Mouse (Mus musculus) embryonic facial prominence, embryonic 15.5 days (tissue): ENCODE data around the gene Ccdc62. TPM values are rescaled to one million over a fixed set of nuclear protein-coding genes. Genes with fewer than 3 reads are reported as not detected.

Source experiments
- ATAC-seq: fragments of 200-750 bp; cut with Nextera tagmentation; 2 replicates; pipeline ENCODE4 v1.8.0; 2017; ENCODE audit warnings: low read depth, moderate TSS enrichment; ENCODE audit not compliant: insufficient number of reproducible peaks, low FRiP score, low TSS enrichment
- H3K27ac ChIP-seq: fragments of 300-500 bp; sonication (generic); replicated peaks from 2 replicates; pipeline ENCODE4 v1.5.1; 2015; ENCODE audit warnings: mild to moderate bottlenecking, inconsistent platforms
- H3K27me3 ChIP-seq: fragments of 300-500 bp; sonication (generic); 2 replicates; pipeline ENCODE4 v1.6.1; 2015; ENCODE audit warnings: inconsistent platforms
- H3K36me3 ChIP-seq: fragments of 300-500 bp; sonication (generic); 2 replicates; pipeline ENCODE4 v1.6.1; 2015; ENCODE audit warnings: mild to moderate bottlenecking, inconsistent platforms
- H3K4me1 ChIP-seq: fragments of 300-500 bp; sonication (generic); 2 replicates; pipeline ENCODE4 v1.6.1; 2015; ENCODE audit warnings: inconsistent platforms
- H3K4me2 ChIP-seq: fragments of 300-500 bp; sonication (generic); replicated peaks from 2 replicates; pipeline ENCODE4 v1.6.1; 2015; ENCODE audit warnings: mild to moderate bottlenecking, inconsistent platforms
- H3K4me3 ChIP-seq: fragments of 300-500 bp; sonication (generic); replicated peaks from 2 replicates; pipeline ENCODE4 v1.5.1; 2015; ENCODE audit warnings: mild to moderate bottlenecking, inconsistent platforms
- H3K9ac ChIP-seq: fragments of 300-500 bp; sonication (generic); 2 replicates; pipeline ENCODE4 v1.6.1; 2015; ENCODE audit warnings: inconsistent platforms
- H3K9me3 ChIP-seq: fragments of 300-500 bp; sonication (generic); replicated peaks from 2 replicates; pipeline ENCODE4 v1.6.1; 2016; ENCODE audit warnings: inconsistent platforms
- WGBS: fragments of 180-500 bp; shearing (Covaris S2); methylation state at CpG from one replicate; pipeline ENCODE4 v1.1.7; 2015; 5-methylcytosine and 5-hydroxymethylcytosine counted together
- polyA plus RNA-seq: library from polyadenylated mRNA; unstranded; fragments of >200 nt; fragmentation: Nextera tagmentation; extraction: Ambion mirVana; gene quantifications from 2 replicates; pipeline ENCODE4 v1.2.1, GENCODE M21; 2015

Ccdc62 gene
- 5.4 and 7.5 TPM in 2 replicates for polyA plus RNA-seq

DNA sequence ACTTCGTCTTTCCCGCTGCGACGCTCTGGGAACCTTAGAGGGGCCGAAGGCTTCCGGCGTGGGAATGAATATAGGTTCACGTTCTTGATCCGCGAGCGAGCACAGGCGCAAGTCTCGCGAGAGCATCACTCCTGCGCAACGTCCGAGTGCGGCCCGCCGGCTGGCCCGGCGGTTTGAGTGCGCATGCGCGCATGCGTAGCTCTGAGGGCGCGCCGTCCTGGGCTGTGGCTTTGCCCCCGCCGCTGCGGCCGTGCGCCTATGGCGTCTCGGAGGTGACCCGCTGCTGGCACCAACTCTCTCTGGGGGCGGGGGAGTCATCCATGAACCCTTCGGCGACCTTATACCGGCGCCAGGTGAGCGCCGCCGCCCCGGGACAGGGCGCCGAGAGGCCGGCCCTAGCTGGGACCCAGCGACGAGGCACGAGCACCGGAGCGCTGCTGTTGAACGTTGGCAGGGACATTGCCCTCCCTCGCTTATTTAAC, at the start of gene Ccdc62:
TSS of gene Ccdc62 (plus strand) at position 172 of the 482 bp plus-strand sequence.
- peaks cover 10% of the 10 kb centered on the region; the same call in 1 of the 2 replicates for H3K4me1 ChIP-seq
- WGBS = under 1% methylated on average over 56 of the region's 56 CpGs
- H3K4me3 ChIP-seq = peak within 1 kb of the TSS; percentile 64
- H3K27me3 ChIP-seq = no peaks in the 10 kb centered on the region
- H3K36me3 ChIP-seq = peaks cover 33% of the 10 kb centered on the region
- peak within 1 kb of the TSS; percentile 75 for H3K4me2 ChIP-seq
- H3K9ac ChIP-seq = peak within 1 kb of the TSS; percentile 71
- no peaks in the 10 kb centered on the region for H3K9me3 ChIP-seq
- peak; percentile 97 for ATAC-seq
- peak within 1 kb of the TSS; percentile 91 for H3K27ac ChIP-seq

DNA sequence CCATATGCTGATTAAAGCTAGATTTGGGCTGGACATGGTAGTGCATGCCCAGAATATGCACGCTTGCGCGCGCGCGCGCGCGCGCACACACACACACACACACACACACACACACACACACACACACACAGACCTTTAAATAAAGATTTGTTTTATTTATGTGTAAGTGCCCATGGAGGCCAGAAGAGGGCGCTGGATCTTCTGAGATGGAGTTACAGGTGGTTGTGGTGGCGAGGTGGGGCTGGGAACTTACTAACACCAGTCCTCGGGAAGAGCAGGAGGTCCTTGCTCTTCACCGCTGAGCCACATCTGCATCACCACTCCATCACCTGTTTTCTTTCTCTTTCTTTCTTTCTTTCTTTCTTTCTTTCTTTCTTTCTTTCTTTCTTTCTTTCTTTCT, 49.7 kb upstream of the Ccdc62 start:
- Histone ChIP-seq H3K27me3 (no peaks in the 10 kb centered on the region), H3K4me3 (no peak overlapping the region), H3K9me3 (no peaks in the 10 kb centered on the region), H3K4me1 (peaks cover 20% of the 10 kb centered on the region), H3K36me3 (no peaks in the 10 kb centered on the region), H3K4me2 (no peak overlapping the region), H3K27ac (no peak overlapping the region), H3K9ac (no peak overlapping the region)
- 84% methylated on average over 14 of the region's 14 CpGs for WGBS
- no peak for ATAC-seq

GRCm38 (mm10) chr5:123883891-123884290, 46.6 kb upstream of the Ccdc62 start:
- no peak overlapping the region for H3K4me3 ChIP-seq
- H3K9ac ChIP-seq = no peak overlapping the region
- WGBS = 72% methylated on average over 7 of the region's 7 CpGs
- H3K9me3 ChIP-seq = no peaks in the 10 kb centered on the region
- peaks cover 15% of the 10 kb centered on the region for H3K4me1 ChIP-seq
- H3K27me3 ChIP-seq = no peaks in the 10 kb centered on the region
- H3K4me2 ChIP-seq = no peak overlapping the region
- H3K36me3 ChIP-seq = no peaks in the 10 kb centered on the region
- no peak for ATAC-seq
- H3K27ac ChIP-seq = no peak overlapping the region

DNA sequence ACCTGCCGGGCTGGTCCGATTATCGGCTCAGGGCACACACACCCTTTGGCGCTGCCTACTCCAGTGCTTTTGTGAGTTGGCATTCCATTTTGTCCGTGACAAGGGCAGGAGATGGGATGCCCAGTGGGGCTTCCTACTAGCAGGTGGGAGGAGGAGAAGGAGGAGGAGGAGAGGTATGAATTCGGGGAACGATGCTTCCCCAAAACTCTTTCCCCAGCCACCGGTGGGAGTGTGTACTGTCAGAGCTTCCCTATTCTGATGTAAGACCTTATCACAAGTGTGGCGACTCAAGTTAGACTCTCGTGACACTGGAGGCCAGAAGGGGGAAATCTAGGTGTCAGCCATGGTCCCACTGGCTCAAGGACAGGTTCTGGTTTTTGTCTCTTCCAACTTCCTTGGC, 46.1 kb upstream of the Ccdc62 start:
- H3K27ac ChIP-seq = no peak overlapping the region
- WGBS = 73% methylated on average over 10 of the region's 10 CpGs
- H3K36me3 ChIP-seq = no peaks in the 10 kb centered on the region
- peaks cover 11% of the 10 kb centered on the region for H3K4me1 ChIP-seq
- H3K9me3 ChIP-seq = no peaks in the 10 kb centered on the region
- no peak overlapping the region for H3K4me2 ChIP-seq
- ATAC-seq = no peak
- no peaks in the 10 kb centered on the region for H3K27me3 ChIP-seq
- no peak overlapping the region for H3K9ac ChIP-seq
- H3K4me3 ChIP-seq = no peak overlapping the region

- WGBS = 62% methylated on average over 3 of the region's 3 CpGs
- Histone ChIP-seq H3K4me1 (no peaks in the 10 kb centered on the region), H3K9ac (no peak overlapping the region), H3K27ac (no peak overlapping the region), H3K4me2 (no peak overlapping the region), H3K36me3 (no peaks in the 10 kb centered on the region), H3K27me3 (no peaks in the 10 kb centered on the region), H3K9me3 (no peaks in the 10 kb centered on the region), H3K4me3 (no peak overlapping the region)
- no peak for ATAC-seq
Measured at GRCm38 (mm10) chr5:123886365-123886764, 44.1 kb upstream of the Ccdc62 start.

- no peak for ATAC-seq
- Histone ChIP-seq H3K27me3 (no peaks in the 10 kb centered on the region), H3K4me2 (no peak overlapping the region), H3K4me1 (no peaks in the 10 kb centered on the region), H3K27ac (no peak overlapping the region), H3K9ac (no peak overlapping the region), H3K4me3 (no peak overlapping the region), H3K36me3 (no peaks in the 10 kb centered on the region), H3K9me3 (no peaks in the 10 kb centered on the region)
- 66% methylated on average over 2 of the region's 2 CpGs for WGBS
Measured at GRCm38 (mm10) chr5:123890312-123890711, 40.2 kb upstream of the Ccdc62 start.

GRCm38 (mm10) chr5:123890987-123891386, 39.5 kb upstream of the Ccdc62 start:
- Histone ChIP-seq H3K27ac (no peak overlapping the region), H3K4me1 (no peaks in the 10 kb centered on the region), H3K36me3 (no peaks in the 10 kb centered on the region), H3K4me2 (no peak overlapping the region), H3K9me3 (no peaks in the 10 kb centered on the region), H3K27me3 (no peaks in the 10 kb centered on the region), H3K9ac (no peak overlapping the region), H3K4me3 (no peak overlapping the region)
- WGBS = 79% methylated on average over 5 of the region's 5 CpGs
- no peak for ATAC-seq

DNA sequence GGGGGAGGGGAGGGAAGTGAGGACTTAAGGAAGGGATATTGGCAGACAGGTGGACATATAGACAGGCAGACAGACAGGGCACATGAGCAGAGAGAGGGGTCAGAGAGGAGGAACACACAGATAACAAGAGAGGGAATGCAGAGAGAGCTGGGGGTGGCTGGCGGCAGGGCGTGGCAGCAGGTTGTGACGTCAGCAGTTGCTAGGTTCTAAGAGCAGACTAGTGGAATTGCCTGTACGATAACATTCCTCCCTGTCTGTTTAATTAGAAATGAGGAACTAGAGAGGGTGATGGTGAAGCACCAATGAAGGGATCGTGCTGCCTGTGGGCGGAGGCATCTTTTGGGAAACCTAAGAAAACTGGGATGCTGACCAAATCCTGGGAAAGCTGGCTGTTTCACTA, 38.8 kb upstream of the Ccdc62 start:
- Histone ChIP-seq H3K4me1 (no peaks in the 10 kb centered on the region), H3K27me3 (no peaks in the 10 kb centered on the region), H3K27ac (no peak overlapping the region), H3K9ac (no peak overlapping the region), H3K36me3 (no peaks in the 10 kb centered on the region), H3K4me3 (no peak overlapping the region), H3K4me2 (no peak overlapping the region), H3K9me3 (no peaks in the 10 kb centered on the region)
- WGBS = 46% methylated on average over 6 of the region's 6 CpGs
- ATAC-seq = no peak

- no peak for ATAC-seq
- H3K27ac ChIP-seq = no peak overlapping the region
- H3K27me3 ChIP-seq = no peaks in the 10 kb centered on the region
- no peaks in the 10 kb centered on the region for H3K9me3 ChIP-seq
- no peak overlapping the region for H3K9ac ChIP-seq
- WGBS = 83% methylated on average over 5 of the region's 5 CpGs
- no peaks in the 10 kb centered on the region for H3K4me1 ChIP-seq
- H3K4me3 ChIP-seq = no peak overlapping the region
- no peak overlapping the region for H3K4me2 ChIP-seq
- H3K36me3 ChIP-seq = no peaks in the 10 kb centered on the region
Measured at GRCm38 (mm10) chr5:123893520-123893919, 37.0 kb upstream of the Ccdc62 start.

DNA sequence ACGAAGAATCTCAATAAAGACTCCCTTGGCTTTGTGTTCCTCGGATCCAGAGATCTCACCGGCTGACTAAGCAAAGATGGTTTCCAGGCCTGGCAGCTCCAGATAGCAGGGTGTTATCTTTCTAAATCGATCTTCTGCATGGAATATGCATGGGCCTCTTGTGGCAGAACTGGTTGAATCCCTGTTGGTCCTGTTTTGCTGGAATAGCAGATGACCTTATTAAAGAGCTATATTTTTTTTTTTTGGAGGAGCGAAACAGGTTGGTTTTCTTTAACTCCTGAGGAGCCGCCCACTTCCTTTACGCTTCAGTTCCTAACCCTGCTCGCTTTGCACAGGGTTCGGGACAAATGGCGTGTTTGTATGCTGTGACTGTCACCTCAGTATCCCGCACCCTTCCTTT, 34.1 kb upstream of the Ccdc62 start:
- ATAC-seq = no peak
- Histone ChIP-seq H3K4me3 (no peak overlapping the region), H3K27me3 (no peaks in the 10 kb centered on the region), H3K9ac (no peak overlapping the region), H3K4me2 (no peak overlapping the region), H3K4me1 (no peaks in the 10 kb centered on the region), H3K9me3 (no peaks in the 10 kb centered on the region), H3K36me3 (no peaks in the 10 kb centered on the region), H3K27ac (0 out of 2 replicates have a peak overlapping the region, but pooled peaks have one; percentile 36)
- 61% methylated on average over 11 of the region's 11 CpGs for WGBS

DNA sequence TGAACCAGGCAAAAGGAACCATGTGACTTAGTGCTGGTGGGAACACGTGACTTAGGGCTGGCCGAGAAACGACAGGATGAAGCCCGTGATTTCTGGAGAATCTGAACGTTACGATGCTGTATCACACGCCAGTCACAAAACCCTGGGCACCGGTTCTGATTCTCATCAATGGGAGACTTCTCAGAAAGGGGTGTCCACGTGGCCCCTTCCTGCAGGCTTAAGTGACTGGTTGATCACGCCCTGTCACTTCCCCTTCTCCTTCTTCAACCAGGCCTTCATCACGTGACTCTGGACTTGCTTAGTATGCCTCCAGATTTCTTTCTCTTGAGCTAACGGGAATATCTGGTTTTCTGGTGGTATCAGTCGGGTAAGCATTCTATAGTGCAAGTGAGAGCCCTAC, 33.1 kb upstream of the Ccdc62 start:
- H3K27me3 ChIP-seq = no peaks in the 10 kb centered on the region
- no peaks in the 10 kb centered on the region for H3K4me1 ChIP-seq
- no peak overlapping the region for H3K4me3 ChIP-seq
- H3K4me2 ChIP-seq = no peak overlapping the region
- WGBS = 78% methylated on average over 13 of the region's 13 CpGs
- H3K36me3 ChIP-seq = no peaks in the 10 kb centered on the region
- no peak for ATAC-seq
- H3K9me3 ChIP-seq = no peaks in the 10 kb centered on the region
- no peak overlapping the region for H3K9ac ChIP-seq
- 0 out of 2 replicates have a peak overlapping the region, but pooled peaks have one; percentile 23 for H3K27ac ChIP-seq

DNA sequence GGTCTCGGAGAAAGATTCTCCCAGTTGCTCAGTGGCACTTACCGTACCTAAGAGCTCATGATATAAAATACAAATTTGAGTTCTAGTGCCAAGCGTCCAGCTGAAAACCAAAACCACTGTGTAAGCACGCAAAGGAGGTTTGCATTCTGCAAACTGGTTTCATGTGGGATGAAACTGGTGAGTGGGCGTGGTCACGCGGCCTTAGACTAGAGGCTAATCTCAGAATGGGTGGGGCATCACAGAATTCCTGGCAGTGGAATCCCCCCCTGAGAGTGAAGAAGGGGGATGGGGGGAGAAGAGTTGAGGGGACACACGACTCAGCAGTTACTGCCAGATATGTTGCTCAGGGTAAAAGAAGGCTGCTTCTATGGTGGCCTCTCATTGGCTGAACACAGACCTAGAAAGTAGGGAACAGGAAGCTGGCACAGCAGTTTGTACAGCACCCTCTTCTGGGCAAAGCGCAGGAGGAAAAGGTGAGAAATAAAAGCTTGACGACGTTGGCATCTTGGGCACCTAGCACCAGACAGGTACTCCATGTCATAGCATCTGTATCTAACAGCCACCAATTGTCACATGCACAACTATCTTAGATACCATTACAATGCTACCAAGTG, 26.3 kb upstream of the Ccdc62 start:
- no peak for ATAC-seq
- Histone ChIP-seq H3K27me3 (no peaks in the 10 kb centered on the region), H3K9ac (no peak overlapping the region), H3K4me2 (no peak overlapping the region), H3K27ac (no peak overlapping the region), H3K4me1 (peaks cover 21% of the 10 kb centered on the region), H3K36me3 (peaks cover 10% of the 10 kb centered on the region; the same call in 1 of the 2 replicates), H3K9me3 (no peaks in the 10 kb centered on the region), H3K4me3 (no peak overlapping the region)
- WGBS = 67% methylated on average over 11 of the region's 11 CpGs
